ENCODE assay signal across 14 mouse cellular contexts in the genomic region with DNA sequence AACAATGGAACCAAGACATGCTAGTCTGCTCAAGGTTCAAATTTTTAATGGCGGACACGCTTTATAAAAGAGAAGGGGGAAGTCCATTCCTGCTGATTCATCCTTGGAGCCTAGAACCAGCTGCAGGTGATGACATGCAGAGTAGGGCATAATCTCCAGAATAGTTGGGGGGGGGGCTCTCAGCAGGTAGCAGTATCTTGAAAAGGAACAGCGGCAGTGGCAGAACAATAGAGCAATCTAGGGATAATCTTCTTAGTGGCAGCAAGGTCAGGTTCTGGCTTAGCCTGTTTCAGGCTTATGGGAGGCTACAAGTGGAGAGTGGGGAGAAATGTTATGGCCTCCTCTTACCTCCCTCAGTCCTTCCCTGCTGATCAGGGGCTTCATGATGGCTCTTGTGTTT.
DNase-seq lines count a peak whose midpoint lies in the region.
"Had no signal": no experiment of that assay in that cellular context is flagged by ENCODE, and none has a peak within 500 bp of the region (broad histone marks: within the 10 kb centered on the region; RNA-seq: fewer than 3 reads in every experiment).

No protein-coding gene starts in this region.

- DNase-seq in ES-CJ7 (ENCODE audit: low read depth, low spot score): peak; percentile 39
- peak; percentile 77 for DNase-seq in R1 (ENCODE audit: low read depth, low spot score)
- DNase-seq in ZHBTc4 (ENCODE audit: low read depth, low spot score): peak; percentile 57
- DNase-seq in lung, postnatal 14 days: no peak
- DNase-seq in gastrocnemius, postnatal 4 days (ENCODE audit: low spot score in 2 of 2): no peak
- DNase-seq: adrenal gland, adult 2 months; adrenal gland, postnatal 10 days; adrenal gland, postnatal 25 days; cerebellum, adult 11-12 months; cerebellum, adult 2 months; cerebellum, adult 9-10 months; cerebellum, postnatal 10 days; cerebellum, postnatal 25 days; forebrain, postnatal 0 days had no signal

Comparison
In these comparisons a context has a peak if more than half of its experiments do, and no peak if none do; other contexts are left out.
1. DNase-seq: peak in ES-CJ7 (single experiment), R1 (single experiment) and ZHBTc4 (single experiment); none in lung, postnatal 14 days (single experiment) and gastrocnemius, postnatal 4 days (0 of 2).